Mouse (Mus musculus) splenic B cell, adult 2 months (primary cell): ENCODE measurements around the gene Apbb1ip.

Experiments
- DNase-seq: peaks from one replicate; pipeline ENCODE4 v3.0.0-alpha.2; 2011; ENCODE audit warnings: low read depth, low spot score
- H3K27me3 ChIP-seq: 2 replicates; pipeline ENCODE4 v1.6.1; 2012; ENCODE audit warnings: mild to moderate bottlenecking, low read length, moderate library complexity, mixed read lengths; ENCODE audit not compliant: control insufficient read depth, poor library complexity, insufficient read depth, severe bottlenecking
- H3K36me3 ChIP-seq: 2 replicates; pipeline ENCODE4 v1.6.1; 2012; ENCODE audit warnings: mild to moderate bottlenecking, low read length, moderate library complexity, mixed read lengths; ENCODE audit not compliant: control insufficient read depth, poor library complexity, insufficient read depth, severe bottlenecking

Apbb1ip gene

DNA sequence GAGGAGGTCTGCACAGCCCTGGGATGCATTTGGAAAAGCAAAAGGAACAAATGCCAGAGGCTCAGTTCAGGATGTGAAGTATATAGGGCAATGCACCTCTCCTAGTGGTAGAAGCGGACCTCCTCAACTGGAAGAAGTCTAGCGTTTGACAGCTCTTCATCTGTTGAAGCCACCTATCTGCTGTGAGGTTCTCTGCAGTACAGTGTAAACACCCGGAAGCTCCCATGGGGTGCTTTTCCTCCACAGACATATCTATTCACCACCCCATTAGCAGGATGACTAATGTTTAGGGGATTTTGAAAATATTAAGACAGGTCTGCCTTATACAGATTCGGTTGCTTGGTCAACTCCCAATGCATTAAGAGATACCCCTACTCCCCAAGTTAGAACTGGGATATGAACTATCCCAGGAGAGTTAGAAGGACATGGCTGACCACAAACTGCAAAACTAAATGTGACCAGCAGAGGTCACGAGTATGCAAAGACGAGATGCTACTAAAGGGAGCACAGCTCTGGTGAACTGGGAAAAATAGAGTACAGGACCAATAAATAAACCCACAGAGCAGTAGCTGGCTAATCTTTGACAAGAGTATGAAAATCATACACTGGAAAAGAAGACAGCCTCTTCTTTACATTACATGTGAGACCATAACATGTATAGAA, 15.5 kb upstream of the Apbb1ip start:
- no peaks in the 10 kb centered on the region for H3K27me3 ChIP-seq
- no peaks in the 10 kb centered on the region for H3K36me3 ChIP-seq
- DNase-seq: peak; percentile 79

DNA sequence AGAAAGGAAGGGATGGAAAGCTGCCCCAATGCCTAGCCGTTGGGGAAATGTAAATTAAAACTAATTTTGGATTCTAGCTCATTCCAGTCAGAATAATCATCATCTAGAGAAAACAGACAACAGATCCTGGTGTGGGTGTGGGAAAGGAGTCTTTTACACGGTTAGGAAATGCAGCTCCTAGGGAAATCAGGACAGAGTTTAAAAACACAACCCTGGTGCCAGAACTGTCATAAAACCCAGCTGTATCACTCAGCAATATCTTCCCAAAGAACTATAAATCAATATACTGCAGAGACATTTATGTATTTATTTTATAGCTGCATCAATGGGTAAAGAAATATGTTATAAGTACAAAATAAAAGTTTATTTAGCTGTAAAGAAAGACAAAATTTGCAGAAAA, 13.4 kb upstream of the Apbb1ip start:
- no peak for DNase-seq
- Histone ChIP-seq H3K36me3 (no peaks in the 10 kb centered on the region), H3K27me3 (no peaks in the 10 kb centered on the region)

DNA sequence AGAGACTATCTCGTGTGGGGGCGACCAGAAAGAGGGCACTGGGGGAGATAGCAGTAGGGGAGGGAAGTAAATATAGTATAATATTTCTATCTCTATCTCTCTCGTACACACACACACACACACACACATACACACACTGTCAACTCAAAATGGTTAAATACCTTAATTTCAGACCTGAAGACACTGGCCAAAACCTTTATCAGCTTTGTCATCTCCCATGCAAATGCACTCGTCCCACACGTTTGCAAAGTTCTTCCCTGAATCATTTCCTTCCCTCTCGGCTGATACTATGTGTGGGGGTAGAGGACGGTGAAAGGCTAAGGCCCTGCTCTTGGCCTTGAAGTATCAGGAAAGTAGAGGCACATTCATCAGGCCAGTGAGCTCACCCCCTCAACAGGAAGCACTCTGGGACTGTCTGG, 12.8 kb upstream of the Apbb1ip start:
- Histone ChIP-seq H3K27me3 (no peaks in the 10 kb centered on the region), H3K36me3 (no peaks in the 10 kb centered on the region)
- DNase-seq: no peak

DNA sequence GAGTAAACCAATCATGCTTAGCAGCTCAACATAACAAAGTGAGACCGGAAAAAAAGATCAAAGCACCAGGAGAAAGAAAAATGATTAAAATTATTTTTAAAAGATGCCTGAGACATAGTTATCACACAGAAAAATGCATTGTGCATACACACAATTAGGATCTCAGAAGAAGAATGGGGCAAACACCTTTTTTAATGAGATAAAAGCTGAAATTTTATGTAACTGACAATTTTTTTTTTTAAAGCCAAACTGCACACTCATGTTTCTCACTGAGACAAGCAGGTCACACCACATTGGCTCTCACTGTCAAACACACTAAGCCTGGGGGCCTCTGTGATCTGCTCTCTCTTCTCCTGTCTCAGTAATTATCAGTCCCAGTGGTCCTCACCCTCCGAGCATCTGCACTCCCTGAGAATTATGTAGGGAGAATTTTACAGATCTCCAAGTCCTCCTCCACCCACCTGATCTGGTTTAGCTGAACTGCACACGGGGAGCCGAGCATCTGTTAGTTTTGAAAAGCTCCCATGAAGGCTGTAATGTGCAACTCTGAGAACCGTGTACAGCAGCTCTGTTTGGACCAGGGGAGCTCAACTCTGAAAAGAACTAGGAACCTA, 9.0 kb upstream of the Apbb1ip start:
- no peak for DNase-seq
- Histone ChIP-seq H3K27me3 (no peaks in the 10 kb centered on the region), H3K36me3 (no peaks in the 10 kb centered on the region)

DNA sequence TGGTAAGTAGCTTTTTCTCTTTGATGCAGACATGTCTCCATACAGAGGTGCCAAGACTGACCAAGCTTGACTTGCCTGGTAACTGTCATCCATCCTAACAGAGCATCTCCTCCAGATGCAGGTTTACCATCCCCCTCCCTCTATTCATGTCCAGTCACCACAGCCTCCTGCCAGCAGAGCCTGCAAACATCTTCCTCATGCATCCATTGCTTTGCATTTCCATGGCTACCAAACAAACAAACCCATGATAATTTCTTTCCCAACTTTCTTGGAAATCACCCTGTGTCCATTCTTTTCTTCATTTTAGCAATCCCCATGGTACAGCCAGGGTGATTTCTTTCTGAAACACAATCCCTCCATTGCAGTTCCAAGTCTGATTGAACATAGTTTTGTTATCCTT, 2.6 kb upstream of the Apbb1ip start:
- no peaks in the 10 kb centered on the region for H3K27me3 ChIP-seq
- no peak for DNase-seq

DNA sequence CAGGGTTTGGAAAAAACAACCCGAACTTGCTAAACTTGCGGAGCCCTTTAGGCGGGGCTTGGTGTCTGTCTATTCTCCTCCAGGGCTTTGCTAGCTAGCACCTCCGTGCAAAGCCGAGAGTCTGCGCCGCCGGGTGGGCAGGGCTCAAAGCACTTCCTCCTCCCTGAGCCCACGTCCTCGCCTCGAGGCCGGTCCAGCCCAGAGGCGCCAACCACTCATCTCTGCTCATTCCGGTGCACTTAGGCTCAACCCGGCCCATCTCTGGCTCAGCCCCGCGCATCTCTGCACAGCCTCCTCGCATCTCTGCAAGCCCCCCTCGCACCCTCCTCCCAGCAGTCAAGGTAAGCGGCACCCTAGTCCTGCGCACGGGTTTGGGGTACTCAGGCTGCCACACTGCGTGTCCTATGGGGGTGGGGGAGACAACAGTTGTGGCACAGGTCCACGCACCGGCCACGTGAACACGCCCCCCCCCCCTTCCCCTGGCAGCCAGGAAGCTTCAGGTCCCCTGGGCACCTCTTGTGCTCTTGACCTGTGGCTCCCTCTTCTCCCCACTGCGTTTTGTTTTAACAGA, 372 bp downstream of the Apbb1ip start:
- H3K27me3 ChIP-seq: no peaks in the 10 kb centered on the region
- peak; percentile 86 for DNase-seq
- no peaks in the 10 kb centered on the region for H3K36me3 ChIP-seq

More for the DNA sequence above, 2.6 kb upstream of the Apbb1ip start:
- H3K36me3 ChIP-seq: no peaks in the 10 kb centered on the region

DNA sequence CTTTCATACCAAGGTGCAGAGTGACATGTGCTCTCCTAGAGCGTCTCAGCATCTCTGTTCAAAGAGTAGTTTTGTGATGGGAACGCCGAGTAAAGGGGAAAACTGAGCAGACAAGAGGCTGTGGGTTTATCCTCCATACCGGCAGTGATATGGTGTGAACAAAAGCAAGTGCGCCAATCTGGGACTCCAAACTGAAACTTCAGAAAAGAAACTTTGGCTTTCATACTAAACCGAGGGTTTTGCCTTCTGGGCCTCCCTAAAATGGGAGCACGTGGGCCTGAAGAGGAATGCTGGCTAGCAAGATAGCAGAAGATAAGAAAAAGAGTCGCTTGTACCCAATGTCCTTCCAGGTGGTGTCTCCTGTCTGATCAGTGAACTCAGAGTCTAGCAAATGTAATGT, 1.3 kb downstream of the Apbb1ip start:
- no peaks in the 10 kb centered on the region for H3K36me3 ChIP-seq
- no peaks in the 10 kb centered on the region for H3K27me3 ChIP-seq
- DNase-seq: peak; percentile 41

DNA sequence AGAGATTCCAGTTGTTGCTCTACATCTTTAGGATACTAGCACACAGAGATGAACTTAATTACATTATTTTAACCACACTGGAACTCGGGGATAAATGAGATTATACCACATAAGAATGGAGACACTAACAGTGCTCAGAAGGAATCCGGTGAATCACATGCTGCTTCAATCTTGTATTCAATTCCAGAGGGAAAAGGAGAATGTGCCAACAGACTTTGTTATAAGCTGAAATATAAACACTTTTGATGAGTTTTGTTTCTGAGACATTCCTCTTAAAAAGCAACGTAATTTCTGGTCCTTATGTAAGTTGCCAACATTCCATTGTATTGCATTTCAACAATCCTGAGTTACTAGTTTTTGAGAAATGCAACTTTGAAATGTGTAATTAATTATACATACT, 1.8 kb downstream of the Apbb1ip start:
- no peaks in the 10 kb centered on the region for H3K36me3 ChIP-seq
- no peaks in the 10 kb centered on the region for H3K27me3 ChIP-seq
- DNase-seq: no peak

DNA sequence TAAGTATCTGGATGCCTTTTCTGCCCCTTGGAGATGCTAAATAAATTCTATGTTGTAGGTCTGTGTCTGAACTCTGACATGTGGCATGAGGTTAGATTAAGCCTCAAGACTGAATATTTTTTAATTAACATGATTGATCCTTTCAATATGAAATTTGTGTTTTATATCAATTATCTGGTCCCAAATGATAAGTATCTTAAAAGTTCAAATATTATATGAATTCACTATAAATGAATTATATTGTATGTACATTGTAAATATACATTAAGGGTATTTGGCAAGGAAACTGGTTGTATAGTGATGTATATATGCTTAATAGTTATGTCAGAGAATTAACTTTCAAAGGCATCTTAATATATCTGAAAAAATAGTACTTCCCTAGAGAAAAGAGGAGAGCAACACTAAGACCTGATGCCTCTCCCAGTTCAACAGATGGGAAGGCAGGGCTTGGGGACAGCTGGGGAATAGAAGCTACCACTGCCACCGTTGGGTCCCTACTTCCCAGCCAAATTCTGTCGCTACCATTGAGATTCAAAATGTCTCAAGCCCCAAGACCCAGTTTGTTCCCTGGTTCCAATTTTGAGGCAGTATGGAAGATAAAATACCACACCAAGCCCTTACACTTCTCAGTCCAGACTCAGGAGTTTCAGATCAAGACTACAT, 2.8 kb downstream of the Apbb1ip start:
- no peaks in the 10 kb centered on the region for H3K36me3 ChIP-seq
- peak; percentile 26 for DNase-seq
- H3K27me3 ChIP-seq: no peaks in the 10 kb centered on the region

DNA sequence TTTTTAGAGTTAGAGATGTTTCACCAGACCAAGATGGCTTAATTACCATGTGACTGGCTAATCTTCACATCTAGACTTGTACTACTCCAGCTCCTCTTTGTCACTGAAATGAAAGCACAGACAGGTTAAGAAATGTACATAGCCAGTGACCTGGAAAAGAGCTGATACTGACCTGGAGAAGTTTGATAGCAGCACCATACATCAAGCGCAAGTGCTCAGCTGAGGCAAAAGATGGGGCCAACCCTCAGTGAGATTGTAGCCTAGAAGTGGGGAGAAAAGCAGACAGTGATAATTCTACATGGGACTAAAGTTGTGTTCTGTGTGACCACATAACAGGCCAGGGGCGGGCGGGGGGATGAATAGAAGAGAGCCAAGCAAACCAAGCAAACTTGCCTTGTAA, 3.9 kb downstream of the Apbb1ip start:
- Histone ChIP-seq H3K27me3 (no peaks in the 10 kb centered on the region), H3K36me3 (no peaks in the 10 kb centered on the region)
- no peak for DNase-seq

DNA sequence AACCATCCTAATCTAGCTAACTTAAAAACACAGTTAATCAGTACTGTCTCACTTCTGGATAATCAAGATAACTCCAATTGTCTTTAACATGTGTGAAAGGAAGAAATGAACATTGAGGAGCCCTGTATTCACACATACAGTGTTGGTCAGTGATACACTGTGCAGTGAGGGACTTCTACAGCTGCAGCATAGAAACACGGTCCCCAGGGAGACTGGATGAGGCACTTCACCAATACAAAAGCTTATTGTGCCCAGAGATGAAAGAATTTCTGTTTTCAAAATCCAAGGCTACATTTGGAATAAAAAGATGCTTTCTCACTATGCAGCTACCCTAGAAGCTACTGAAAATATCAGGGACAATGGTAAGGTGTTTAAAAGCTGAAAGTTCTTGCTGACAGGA, 7.0 kb downstream of the Apbb1ip start:
- no peaks in the 10 kb centered on the region for H3K36me3 ChIP-seq

DNA sequence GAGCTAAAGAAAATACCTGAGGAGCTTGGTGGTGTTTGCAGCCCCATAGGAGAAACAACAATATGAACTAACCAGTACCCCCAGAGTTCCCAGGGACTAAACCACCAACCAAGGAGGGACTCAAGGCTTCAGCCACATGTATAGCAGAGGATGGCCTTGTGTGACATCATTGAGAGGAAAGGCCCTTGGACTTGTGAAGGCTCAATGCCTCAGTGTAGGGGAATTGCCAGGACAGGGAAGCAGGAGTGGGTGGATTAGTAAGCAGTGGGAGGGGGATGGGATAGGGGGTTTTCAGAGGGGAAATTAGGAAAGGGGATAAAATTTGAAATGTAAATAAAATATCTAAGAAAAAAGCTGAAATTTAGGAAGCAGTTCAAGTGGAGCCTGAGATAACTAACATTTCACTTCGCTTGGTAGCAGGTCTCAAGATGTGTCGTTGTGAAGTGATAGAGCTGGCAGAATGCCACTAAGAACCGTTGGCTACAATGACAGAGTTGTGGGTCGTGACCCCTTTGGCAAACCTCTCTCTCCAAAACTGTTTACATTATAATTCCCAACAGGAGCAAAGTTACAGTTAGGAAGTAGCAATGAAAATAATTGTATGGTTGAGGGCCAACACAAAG, 7.6 kb downstream of the Apbb1ip start:
- Histone ChIP-seq H3K27me3 (no peaks in the 10 kb centered on the region), H3K36me3 (no peaks in the 10 kb centered on the region)
- no peak for DNase-seq

More for the DNA sequence above, 7.0 kb downstream of the Apbb1ip start:
- no peaks in the 10 kb centered on the region for H3K27me3 ChIP-seq
- DNase-seq: no peak

DNA sequence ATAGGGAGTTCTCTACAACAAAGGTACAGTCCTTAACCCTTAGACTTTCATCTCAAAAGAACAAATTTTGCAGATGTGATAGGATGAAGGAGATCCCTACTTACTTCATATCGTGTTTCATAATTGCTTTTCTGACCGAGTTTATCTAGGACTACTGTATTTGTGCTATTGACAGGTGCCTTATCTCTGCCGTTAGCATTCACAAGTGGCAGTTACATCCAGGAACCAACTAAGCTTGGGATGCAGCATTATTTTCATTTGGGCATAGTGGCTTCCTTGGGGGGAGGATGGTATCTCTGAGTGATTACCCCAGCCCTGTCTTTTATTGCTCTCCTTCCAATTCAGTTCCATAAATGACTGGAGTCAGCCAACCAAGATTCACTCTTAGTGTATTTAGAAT, 8.2 kb downstream of the Apbb1ip start:
- DNase-seq: no peak
- Histone ChIP-seq H3K27me3 (no peaks in the 10 kb centered on the region), H3K36me3 (no peaks in the 10 kb centered on the region)

DNA sequence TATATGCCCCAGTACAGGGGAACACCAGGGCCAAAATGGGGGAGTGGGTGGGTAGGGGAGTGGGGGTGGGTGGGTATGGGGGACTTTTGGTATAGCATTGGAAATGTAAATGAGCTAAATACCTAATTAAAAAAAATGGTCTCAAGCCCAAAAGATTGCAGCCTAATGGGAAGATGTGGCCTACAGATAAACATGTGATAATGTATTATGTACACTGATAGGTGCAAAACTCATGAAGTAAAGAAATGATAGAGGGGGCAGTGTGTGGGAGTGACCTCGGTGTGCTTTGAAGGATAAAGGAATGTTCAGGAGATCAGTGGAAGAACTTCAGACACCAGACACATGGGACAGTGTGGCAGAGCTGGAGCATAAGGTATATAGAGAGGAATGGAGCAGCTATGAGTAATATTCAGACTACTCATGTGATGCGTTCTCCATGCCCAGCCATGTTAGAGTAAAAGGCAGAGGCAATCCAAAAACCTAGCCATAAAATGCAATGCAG, 9.3 kb downstream of the Apbb1ip start:
- H3K36me3 ChIP-seq: no peaks in the 10 kb centered on the region
- H3K27me3 ChIP-seq: no peaks in the 10 kb centered on the region
- DNase-seq: no peak

DNA sequence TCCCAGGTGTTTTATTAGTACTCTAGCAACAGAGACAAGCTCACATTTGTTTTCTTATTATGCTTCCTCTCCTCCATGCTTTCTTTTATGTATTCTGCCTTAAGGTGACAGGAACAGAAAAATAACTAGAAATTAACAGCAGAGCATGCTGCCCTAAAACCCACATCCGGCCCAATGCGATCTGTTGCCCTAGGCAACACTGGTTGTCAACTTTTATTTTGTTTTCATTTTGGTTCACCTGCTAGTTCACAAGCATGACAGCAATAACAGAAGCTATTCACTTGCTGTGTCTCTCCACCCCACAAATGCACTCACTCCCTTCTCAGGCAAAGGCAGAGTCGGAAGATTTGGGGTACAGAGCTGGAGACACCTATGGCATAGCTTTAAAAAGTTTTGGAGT, 10.3 kb downstream of the Apbb1ip start:
- Histone ChIP-seq H3K36me3 (no peaks in the 10 kb centered on the region), H3K27me3 (no peaks in the 10 kb centered on the region)
- peak; percentile 88 for DNase-seq
